Mouse (Mus musculus): ENCODE measurements around the gene Mettl6.

DNA sequence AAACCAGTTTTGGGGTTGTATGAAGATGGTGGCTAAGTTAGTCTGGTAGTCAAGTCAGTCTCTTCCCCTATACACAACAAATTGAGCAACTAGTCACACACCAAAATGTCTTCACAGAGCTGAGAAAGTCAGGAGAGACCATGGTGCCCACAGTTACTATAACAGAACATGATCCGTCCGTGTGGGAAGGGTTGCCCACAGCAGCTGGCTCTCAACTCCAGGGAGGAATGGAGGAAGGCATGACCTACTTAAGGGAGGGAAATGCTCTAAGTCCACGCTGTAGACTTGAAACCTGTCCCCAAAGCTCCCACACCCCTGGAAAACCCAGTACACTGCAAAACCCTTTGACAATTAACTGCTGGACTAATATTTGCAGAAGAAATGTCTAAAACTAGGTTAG lies 15.5 kb upstream of the Mettl6 start:
- no peak for TF ChIP-seq CTCF (IDR thresholded peaks at IDR 0.05; ENCODE audit: extremely low read depth, insufficient read depth, low read length)
- TF ChIP-seq POLR2A (IDR thresholded peaks at IDR 0.05; ENCODE audit: extremely low read depth, insufficient read depth, low read length) = no peak
